Mouse (Mus musculus) kidney, embryonic 14.5 days (tissue): ENCODE measurements around the gene Wnt5b. TPM values are rescaled to one million over a fixed set of nuclear protein-coding genes. Genes with fewer than 3 reads are reported as not detected.
A peak's percentile ranks its signal among the peaks of the same experiment; 100 is the strongest.
"Not testable (repeated sequence)": the region's sequence is repeated elsewhere in the genome, so short reads cannot be mapped to it uniquely, and the experiment has no call there.

Experiments used
- ATAC-seq: fragments of 200-750 bp; cut with Nextera tagmentation; 2 replicates; pipeline ENCODE4 v1.8.0; 2017; ENCODE audit warnings: moderate number of reproducible peaks, mild to moderate bottlenecking, moderate TSS enrichment, moderate library complexity; ENCODE audit not compliant: low FRiP score, low TSS enrichment
- H3K27ac ChIP-seq: fragments of 300-500 bp; sonication (generic); 2 replicates; pipeline ENCODE4 v1.5.1; 2014; ENCODE audit warnings: low read depth, mild to moderate bottlenecking, low read length, moderate library complexity, mixed read lengths
- H3K27me3 ChIP-seq: fragments of 300-500 bp; sonication (generic); 2 replicates; pipeline ENCODE4 v1.6.1; 2014; ENCODE audit warnings: mild to moderate bottlenecking, low read length; ENCODE audit not compliant: control insufficient read depth, insufficient read depth
- H3K36me3 ChIP-seq: fragments of 300-500 bp; sonication (generic); 2 replicates; pipeline ENCODE4 v1.6.1; 2014; ENCODE audit warnings: low read length, mixed read lengths; ENCODE audit not compliant: control insufficient read depth, insufficient read depth
- H3K4me1 ChIP-seq: fragments of 300-500 bp; sonication (generic); 2 replicates; pipeline ENCODE4 v1.6.1; 2014; ENCODE audit warnings: low read length, mixed read lengths; ENCODE audit not compliant: control insufficient read depth, insufficient read depth
- H3K4me2 ChIP-seq: fragments of 300-500 bp; sonication (generic); replicated peaks from 2 replicates; pipeline ENCODE4 v1.6.1; 2014; ENCODE audit warnings: low read depth, mild to moderate bottlenecking, low read length
- H3K4me3 ChIP-seq: fragments of 300-500 bp; sonication (generic); 2 replicates; pipeline ENCODE4 v1.5.1; 2014; ENCODE audit warnings: mild to moderate bottlenecking, low read length
- H3K9ac ChIP-seq: fragments of 300-500 bp; sonication (generic); 2 replicates; pipeline ENCODE4 v1.6.1; 2014; ENCODE audit warnings: low read depth, mild to moderate bottlenecking, low read length, moderate library complexity
- H3K9me3 ChIP-seq: fragments of 300-500 bp; sonication (generic); 2 replicates; pipeline ENCODE4 v1.6.1; 2016; ENCODE audit warnings: low read length; ENCODE audit not compliant: control insufficient read depth
- WGBS: fragments of 180-500 bp; shearing (Covaris S2); extraction: QIAGEN DNeasy Blood & Tissue Kit; methylation state at CpG from one replicate; pipeline ENCODE4 v1.1.7; 2014; 5-methylcytosine and 5-hydroxymethylcytosine counted together
- polyA plus RNA-seq: library from polyadenylated mRNA; unstranded; fragments of >200 nt; fragmentation: Nextera tagmentation; extraction: Ambion mirVana; gene quantifications from 2 replicates; pipeline ENCODE4 v1.2.1, GENCODE M21; 2014

Gene Wnt5b
- polyA plus RNA-seq, 1 experiment from 2014 or later = 10.9 TPM

GRCm38 (mm10) chr6:119445671-119446607 lies 98.2 kb downstream of the Wnt5b start:
- Histone ChIP-seq H3K27me3 (no peaks in the 10 kb centered on the region), H3K27ac (no peak overlapping the region)

GRCm38 (mm10) chr6:119443742-119444645 lies 100.2 kb downstream of the Wnt5b start:
- WGBS = 57% methylated on average over 12 of the region's 12 CpGs
- no peaks in the 10 kb centered on the region for H3K27me3 ChIP-seq
- H3K9ac ChIP-seq = no peak overlapping the region
- H3K27ac ChIP-seq = no peak overlapping the region
- H3K4me2 ChIP-seq = no peak overlapping the region
- peaks cover 7% of the 10 kb centered on the region; the same call in 1 of the 2 replicates for H3K4me1 ChIP-seq
- ATAC-seq = peak; percentile 30; the same call in 1 of the 2 replicates
- H3K36me3 ChIP-seq = no peaks in the 10 kb centered on the region
- no peaks in the 10 kb centered on the region for H3K9me3 ChIP-seq
- H3K4me3 ChIP-seq = no peak overlapping the region

More at GRCm38 (mm10) chr6:119445671-119446607, 98.2 kb downstream of the Wnt5b start:
- H3K4me3 ChIP-seq = no peak overlapping the region
- ATAC-seq = no peak
- no peak overlapping the region for H3K4me2 ChIP-seq
- peaks cover 15% of the 10 kb centered on the region; the same call in 1 of the 2 replicates for H3K4me1 ChIP-seq
- no peaks in the 10 kb centered on the region for H3K36me3 ChIP-seq
- WGBS = 56% methylated on average over 11 of the region's 11 CpGs
- no peak overlapping the region for H3K9ac ChIP-seq
- no peaks in the 10 kb centered on the region for H3K9me3 ChIP-seq

- not testable (repeated sequence) for H3K4me3 ChIP-seq, H3K4me1 ChIP-seq, ATAC-seq, H3K36me3 ChIP-seq, H3K27ac ChIP-seq, H3K9ac ChIP-seq, H3K4me2 ChIP-seq, H3K27me3 ChIP-seq, H3K9me3 ChIP-seq
- WGBS = 84% methylated on average over 5 of the region's 5 CpGs
These were observed 101.4 kb downstream of the Wnt5b start for GRCm38 (mm10) chr6:119442729-119443128.

GRCm38 (mm10) chr6:119437894-119438761 lies 106.0 kb downstream of the Wnt5b start:
- no peaks in the 10 kb centered on the region for H3K27me3 ChIP-seq
- H3K4me1 ChIP-seq = no peaks in the 10 kb centered on the region
- WGBS = 47% methylated on average over 8 of the region's 8 CpGs
- H3K4me2 ChIP-seq = no peak overlapping the region
- no peaks in the 10 kb centered on the region for H3K9me3 ChIP-seq
- H3K9ac ChIP-seq = no peak overlapping the region
- H3K36me3 ChIP-seq = peaks cover 2% of the 10 kb centered on the region; the same call in 1 of the 2 replicates
- peak; percentile 52; the same call in 1 of the 2 replicates for ATAC-seq
- H3K4me3 ChIP-seq = no peak overlapping the region
- no peak overlapping the region for H3K27ac ChIP-seq

- Histone ChIP-seq H3K27ac (no peak overlapping the region), H3K9me3 (no peaks in the 10 kb centered on the region), H3K9ac (no peak overlapping the region), H3K36me3 (peaks cover 2% of the 10 kb centered on the region; the same call in 1 of the 2 replicates), H3K4me3 (no peak overlapping the region), H3K4me1 (no peaks in the 10 kb centered on the region), H3K4me2 (no peak overlapping the region), H3K27me3 (no peaks in the 10 kb centered on the region)
- WGBS = 86% methylated on average over 4 of the region's 4 CpGs
- ATAC-seq = no peak
These were observed 109.8 kb downstream of the Wnt5b start for GRCm38 (mm10) chr6:119434394-119434793.

GRCm38 (mm10) chr6:119431751-119432324 lies 112.3 kb downstream of the Wnt5b start:
- no peak overlapping the region; the same call in 1 of the 2 replicates for H3K27ac ChIP-seq
- H3K4me2 ChIP-seq = no peak overlapping the region
- no peak overlapping the region for H3K9ac ChIP-seq
- 68% methylated on average over 6 of the region's 6 CpGs for WGBS
- 0 out of 2 replicates have a peak, but pooled peaks cover 3% of the 10 kb centered on the region for H3K9me3 ChIP-seq
- no peak overlapping the region for H3K4me3 ChIP-seq
- peaks cover 2% of the 10 kb centered on the region; the same call in 1 of the 2 replicates for H3K36me3 ChIP-seq
- 0 out of 2 replicates have a peak, but pooled peaks have one; percentile 40 for ATAC-seq
- H3K27me3 ChIP-seq = no peaks in the 10 kb centered on the region
- H3K4me1 ChIP-seq = no peaks in the 10 kb centered on the region

GRCm38 (mm10) chr6:119430508-119430907 lies 113.6 kb downstream of the Wnt5b start:
- H3K27ac ChIP-seq = no peak overlapping the region
- ATAC-seq = no peak; the same call in 1 of the 2 replicates
- no peaks in the 10 kb centered on the region for H3K4me1 ChIP-seq
- no peak overlapping the region for H3K4me2 ChIP-seq
- H3K27me3 ChIP-seq = no peaks in the 10 kb centered on the region
- H3K36me3 ChIP-seq = peaks cover 2% of the 10 kb centered on the region; the same call in 1 of the 2 replicates
- WGBS = 50% methylated on average over 2 of the region's 2 CpGs
- H3K9ac ChIP-seq = no peak overlapping the region
- no peak overlapping the region for H3K4me3 ChIP-seq
- 0 out of 2 replicates have a peak, but pooled peaks cover 3% of the 10 kb centered on the region for H3K9me3 ChIP-seq

- WGBS = 95% methylated on average over 13 of the region's 13 CpGs
- H3K4me3 ChIP-seq = no peak overlapping the region
- H3K36me3 ChIP-seq = peaks cover 2% of the 10 kb centered on the region; the same call in 1 of the 2 replicates
- no peak overlapping the region for H3K9ac ChIP-seq
- H3K27ac ChIP-seq = no peak overlapping the region
- no peaks in the 10 kb centered on the region for H3K27me3 ChIP-seq
- ATAC-seq = no peak
- H3K4me2 ChIP-seq = no peak overlapping the region
- H3K4me1 ChIP-seq = no peaks in the 10 kb centered on the region
- H3K9me3 ChIP-seq = 0 out of 2 replicates have a peak, but pooled peaks cover 3% of the 10 kb centered on the region
These were observed 114.8 kb downstream of the Wnt5b start for GRCm38 (mm10) chr6:119429311-119429710.
